Mouse (Mus musculus) kidney, postnatal 4 days (tissue): ENCODE results near the gene Rcan3.
A peak's percentile ranks its signal among the peaks of the same experiment; 100 is the strongest.

Source experiments
- DNase-seq, 2 experiments: peaks; one replicate each; pipeline ENCODE4 v3.0.0; 2021; ENCODE audit warnings: mixed read lengths in 2 of 2

Gene Rcan3

GRCm38 (mm10) chr4:135411633-135412032 lies 22.0 kb downstream of the Rcan3 start:
- peak; percentile 79 to 81 for DNase-seq

- peak; percentile 39 to 55 for DNase-seq
These were observed 27.5 kb downstream of the Rcan3 start for GRCm38 (mm10) chr4:135406180-135406579.

- DNase-seq: no peak
These were observed 28.7 kb downstream of the Rcan3 start for GRCm38 (mm10) chr4:135404916-135405315.

- DNase-seq: peak; percentile 37 to 46
These were observed 29.6 kb downstream of the Rcan3 start for GRCm38 (mm10) chr4:135404048-135404447.

- DNase-seq: no peak
These were observed 31.8 kb downstream of the Rcan3 start for GRCm38 (mm10) chr4:135401881-135402280.

- DNase-seq: peak; percentile 23 to 42
These were observed 35.7 kb downstream of the Rcan3 start, which contains the start of gene Ncmap for GRCm38 (mm10) chr4:135397991-135398390. Gene Ncmap (minus strand): TSS chr4:135398227.

- no peak for DNase-seq
These were observed 36.1 kb downstream of the Rcan3 start for GRCm38 (mm10) chr4:135397551-135397950.

GRCm38 (mm10) chr4:135396303-135396702 lies 37.4 kb downstream of the Rcan3 start:
- no peak for DNase-seq

GRCm38 (mm10) chr4:135395375-135395774 lies 38.3 kb downstream of the Rcan3 start:
- no peak for DNase-seq

GRCm38 (mm10) chr4:135394666-135395065 lies 39.0 kb downstream of the Rcan3 start:
- DNase-seq: no peak

GRCm38 (mm10) chr4:135393381-135393780 lies 40.3 kb downstream of the Rcan3 start:
- no peak for DNase-seq

- no peak for DNase-seq
These were observed 40.9 kb downstream of the Rcan3 start for GRCm38 (mm10) chr4:135392801-135393200.

- no peak for DNase-seq
These were observed 42.6 kb downstream of the Rcan3 start for GRCm38 (mm10) chr4:135391014-135391413.

GRCm38 (mm10) chr4:135385614-135386013 lies 48.0 kb downstream of the Rcan3 start:
- DNase-seq: peak; percentile 59 to 68

GRCm38 (mm10) chr4:135382316-135382715 lies 51.3 kb downstream of the Rcan3 start:
- peak; percentile 84 to 87 for DNase-seq

- DNase-seq: no peak
These were observed 52.3 kb downstream of the Rcan3 start for GRCm38 (mm10) chr4:135381355-135381754.

GRCm38 (mm10) chr4:135377241-135377640 lies 56.4 kb downstream of the Rcan3 start:
- no peak for DNase-seq

- DNase-seq: no peak
These were observed 58.2 kb downstream of the Rcan3 start for GRCm38 (mm10) chr4:135375444-135375843.

GRCm38 (mm10) chr4:135373299-135373698 lies 60.4 kb downstream of the Rcan3 start:
- no peak for DNase-seq

- no peak for DNase-seq
These were observed 63.3 kb downstream of the Rcan3 start for GRCm38 (mm10) chr4:135370372-135370771.

GRCm38 (mm10) chr4:135362828-135363227 lies 70.8 kb downstream of the Rcan3 start:
- no peak for DNase-seq
